Mouse (Mus musculus) gastrocnemius, postnatal 36 days (tissue): ENCODE results near the gene Cops7b. TPM values are rescaled to one million over a fixed set of nuclear protein-coding genes. Genes with fewer than 3 reads are reported as not detected.

ENCODE experiments used
- DNase-seq, 2 experiments: peaks; one replicate each; pipeline ENCODE4 v3.0.0; 2022
- intact Hi-C: fragments of 180-260 bp; cut with DNase I; formaldehyde crosslinking; loops from one replicate; pipeline ENCODE4 v1.15.1; 2025
- microRNA-seq, 2 experiments: library from miRNA; unstranded; fragments of <30 nt; microRNA quantifications; one replicate each; pipeline ENCODE4 v1.2.0; 2021
- total RNA-seq, 2 experiments: library from RNA; stranded (reverse); gene quantifications; 2 replicates each; pipeline ENCODE4 v1.2.3; 2021

Cops7b gene
- total RNA-seq, 2 experiments from 2014 or later: 7.8 to 9.1 TPM

DNA sequence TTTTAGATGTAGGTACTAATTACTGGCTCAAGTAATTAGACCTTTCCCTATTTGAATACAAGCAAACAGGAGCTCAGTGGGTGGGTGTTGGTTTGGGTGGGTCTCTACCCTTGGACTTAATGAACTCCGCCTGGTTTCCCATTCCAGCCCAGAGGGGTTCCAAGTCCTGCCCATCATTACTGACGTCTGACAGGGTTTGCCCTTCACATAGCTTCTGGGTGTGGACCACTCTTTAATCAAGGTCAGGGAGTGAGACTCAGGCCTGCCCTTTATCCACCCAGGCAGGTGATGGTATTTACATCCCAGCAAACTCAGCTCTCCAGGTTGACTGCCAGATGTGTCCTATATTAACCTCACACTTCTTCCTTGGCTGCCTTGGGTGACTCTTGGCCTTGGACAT is 64.8 kb downstream of the Cops7b start:
- DNase-seq: no peak
- intact Hi-C loops: no loop called here

DNA sequence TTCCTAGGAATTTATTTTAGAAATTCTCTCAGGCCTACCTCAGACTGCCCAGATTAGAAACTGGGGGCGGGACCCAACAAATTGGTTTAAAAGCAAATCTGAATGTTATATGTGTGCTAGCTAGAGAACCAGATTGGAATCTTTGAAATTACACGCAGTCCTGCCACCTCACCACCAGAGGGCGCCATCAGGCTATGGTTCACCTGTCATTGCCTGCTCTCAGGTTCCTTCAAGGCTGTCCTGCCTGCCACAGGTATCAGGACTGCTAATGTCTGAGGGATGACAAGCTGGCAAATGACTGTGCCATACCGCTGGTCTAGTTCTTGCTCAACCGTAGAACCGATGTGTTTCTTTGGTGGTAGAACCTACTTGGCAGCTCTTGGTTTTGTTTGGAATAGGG is 67.6 kb downstream of the Cops7b start:
- peak; percentile 35 to 59 for DNase-seq
- intact Hi-C loops: loop anchor here (1.0 to 10.0 kb wide), 2 partner anchors 392 to 535 kb away; partner anchors contain the start of gene Prss56

DNA sequence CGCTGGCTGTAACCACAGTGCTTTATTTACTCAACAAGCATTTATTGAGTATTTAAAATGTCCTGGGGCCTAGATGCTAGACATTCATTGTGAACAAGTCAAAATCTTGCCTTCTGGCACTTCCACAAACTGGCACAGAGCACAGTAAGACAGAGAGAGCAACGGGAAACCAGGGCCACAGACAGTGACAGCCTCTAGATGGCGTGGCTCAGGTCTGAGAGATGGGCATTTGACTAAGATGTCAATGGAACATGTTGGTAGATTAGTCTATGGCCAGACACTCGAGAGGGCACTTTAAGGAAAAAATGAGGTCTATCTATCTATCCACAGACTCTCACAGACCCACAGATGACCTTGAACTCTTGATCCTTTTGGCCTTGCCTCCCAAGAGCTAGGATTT is 70.0 kb downstream of the Cops7b start:
- no peak for DNase-seq
- intact Hi-C loops: loop anchor here (10.0 kb wide), 1 partner anchor 532 kb away; the partner anchor contains the start of gene Prss56

DNA sequence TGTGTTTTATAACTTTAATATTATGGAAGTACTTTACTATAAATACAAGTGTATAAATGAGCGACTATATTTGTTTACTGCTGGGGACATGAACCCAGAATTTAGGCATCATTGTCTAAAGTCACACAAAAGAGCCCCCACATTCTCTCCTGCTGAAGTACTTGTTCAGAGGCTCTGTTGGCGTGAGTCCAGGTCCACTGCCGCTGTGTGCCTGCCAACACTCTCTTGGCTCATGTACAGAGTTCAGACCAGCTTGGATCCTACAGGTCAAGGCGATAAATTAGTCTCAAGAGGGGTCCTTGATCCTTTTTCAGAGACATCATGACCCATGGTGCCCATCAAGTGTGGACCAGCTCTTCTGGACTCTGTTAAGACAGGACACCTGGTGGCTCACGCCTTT is 74.4 kb downstream of the Cops7b start:
- intact Hi-C loops: loop anchor here (10.0 kb wide), 1 partner anchor 528 kb away; the partner anchor contains the start of gene Prss56
- no peak for DNase-seq

Small RNA genes lying within 50 kb of the gene (microRNA-seq; reads per million reads assigned to microRNA genes)
- 0 reads per million in 2 experiments for gene Gm22955

Other genes with a start within 250 kb of the Cops7b start
- gene Ncl, start 223.5 kb upstream of the Cops7b start, total RNA-seq: 100 to 1,000 TPM in 1 of 2 experiments, 10 to 100 TPM in 1; 79.3 to 101 TPM
- not detected for gene Nmur1, start 156.7 kb upstream of the Cops7b start, total RNA-seq
- not detected for gene Tex44, start 156.6 kb upstream of the Cops7b start, total RNA-seq
- gene Ptma, start 56.2 kb upstream of the Cops7b start, total RNA-seq: 10 to 100 TPM; 74.6 to 88.0 TPM
- 10 to 100 TPM; 22.8 to 25.1 TPM for gene Pde6d, start 275 bp upstream of the Cops7b start, total RNA-seq
- gene Nppc, start 87.7 kb downstream of the Cops7b start, total RNA-seq: 1 to 10 TPM in 1 of 2 experiments, under 1 TPM in 1; 0.32 to 1.4 TPM
- 10 to 100 TPM in 1 of 2 experiments, 1 to 10 TPM in 1; 9.8 to 11.4 TPM for gene Dis3l2, start 120.9 kb downstream of the Cops7b start, total RNA-seq